Mouse (Mus musculus) lung, postnatal 0 days (tissue): Measurements from ENCODE around the gene Gm8356. TPM values are rescaled to one million over a fixed set of nuclear protein-coding genes. Genes with fewer than 3 reads are reported as not detected.
"Not testable (repeated sequence)": the region's sequence is repeated elsewhere in the genome, so short reads cannot be mapped to it uniquely, and the experiment has no call there.

Experiments used
- ATAC-seq: fragments of 200-750 bp; cut with Nextera tagmentation; 2 replicates; pipeline ENCODE4 v1.8.0; 2017; ENCODE audit warnings: moderate library complexity
- DNase-seq: peaks from one replicate; pipeline ENCODE4 v3.0.0-alpha.2; 2016; ENCODE audit warnings: low spot score
- H3K27ac ChIP-seq: fragments of 300-500 bp; sonication (generic); 2 replicates; pipeline ENCODE4 v1.5.1; 2014; ENCODE audit warnings: antibody characterized with exemption, mild to moderate bottlenecking, low read length, mixed read lengths
- H3K27me3 ChIP-seq: fragments of 300-500 bp; sonication (generic); replicated peaks from 2 replicates; pipeline ENCODE4 v1.6.1; 2014; ENCODE audit warnings: low read length, mixed read lengths; ENCODE audit not compliant: insufficient read depth
- H3K36me3 ChIP-seq: fragments of 300-500 bp; sonication (generic); 2 replicates; pipeline ENCODE4 v1.6.1; 2014; ENCODE audit warnings: low read length, mixed read lengths; ENCODE audit not compliant: insufficient read depth
- H3K4me1 ChIP-seq: fragments of 300-500 bp; sonication (generic); 2 replicates; pipeline ENCODE4 v1.6.1; 2014; ENCODE audit warnings: antibody characterized with exemption, low read depth, low read length, mixed read lengths; ENCODE audit not compliant: insufficient read depth
- H3K4me2 ChIP-seq: fragments of 300-500 bp; sonication (generic); replicated peaks from 2 replicates; pipeline ENCODE4 v1.6.1; 2014; ENCODE audit warnings: low read depth, mild to moderate bottlenecking, low read length, moderate library complexity, mixed read lengths
- H3K4me3 ChIP-seq: fragments of 300-500 bp; sonication (generic); 2 replicates; pipeline ENCODE4 v1.5.1; 2014; ENCODE audit warnings: low read depth, low read length
- H3K9ac ChIP-seq: fragments of 300-500 bp; sonication (generic); replicated peaks from 2 replicates; pipeline ENCODE4 v1.6.1; 2014; ENCODE audit warnings: low read depth, mild to moderate bottlenecking
- H3K9me3 ChIP-seq: fragments of 300-500 bp; sonication (generic); 2 replicates; pipeline ENCODE4 v1.6.1; 2016; ENCODE audit warnings: low read length, mixed read lengths
- WGBS: fragments of 180-500 bp; shearing (Covaris S2); extraction: QIAGEN DNeasy Blood & Tissue Kit; methylation state at CpG from one replicate; pipeline ENCODE4 v1.1.7; 2014; 5-methylcytosine and 5-hydroxymethylcytosine counted together
- polyA plus RNA-seq: library from polyadenylated mRNA; unstranded; fragments of >200 nt; fragmentation: Nextera tagmentation; extraction: Ambion mirVana; gene quantifications from 2 replicates; pipeline ENCODE4 v1.2.1, GENCODE M21; 2015

Gene Gm8356
- not detected in 2 replicates for polyA plus RNA-seq

DNA sequence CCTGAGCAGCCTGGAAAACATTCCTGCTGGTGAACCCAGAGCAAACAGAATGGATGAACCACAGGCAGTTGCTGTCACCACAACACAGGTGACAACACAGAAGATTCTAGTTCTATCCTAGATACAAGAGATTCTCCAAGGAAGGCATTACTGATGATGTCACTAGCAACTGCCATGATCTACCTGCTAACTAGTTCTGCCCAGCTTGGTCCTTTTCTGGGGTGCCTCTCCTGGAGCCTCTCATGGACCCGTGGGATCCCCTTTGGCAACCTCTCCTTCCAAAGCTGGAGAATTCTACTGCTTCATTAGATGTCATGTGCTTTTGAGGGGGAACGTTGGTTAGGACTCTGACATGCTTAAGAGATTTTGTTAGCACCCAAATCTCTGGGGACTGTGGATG, at the start of gene Gm8356:
TSS of gene Gm8356 (minus strand) at position 101 of the 400 bp plus-strand sequence.
- not testable (repeated sequence) for H3K36me3 ChIP-seq, ATAC-seq, DNase-seq, H3K4me1 ChIP-seq, H3K4me2 ChIP-seq, H3K9ac ChIP-seq, H3K4me3 ChIP-seq, H3K27me3 ChIP-seq, H3K27ac ChIP-seq, H3K9me3 ChIP-seq
- no CpG with 5 or more reads among the region's 2 CpGs for WGBS

DNA sequence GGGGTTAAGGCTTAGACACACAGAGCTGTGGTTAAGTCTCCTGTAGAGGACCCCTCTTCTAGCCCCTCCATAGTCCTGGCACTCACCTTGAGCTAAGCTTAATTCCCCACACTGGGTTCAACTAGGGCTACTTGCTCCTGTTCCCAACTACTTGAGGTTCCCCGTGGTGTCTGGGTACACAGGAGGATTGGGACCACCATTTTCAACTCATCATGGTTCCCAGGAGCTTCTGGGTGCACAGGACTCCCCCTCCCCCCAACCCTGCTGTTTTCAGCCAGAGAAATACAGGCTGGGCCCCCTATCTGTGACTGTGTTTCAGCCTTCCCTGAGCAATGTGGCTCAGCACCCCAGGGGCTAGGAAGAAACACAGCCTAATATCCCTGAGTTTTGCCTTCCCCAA, 50.8 kb downstream of the Gm8356 start:
- not testable (repeated sequence) for H3K27ac ChIP-seq, H3K9me3 ChIP-seq, H3K27me3 ChIP-seq, DNase-seq, H3K4me2 ChIP-seq, H3K9ac ChIP-seq, ATAC-seq, H3K36me3 ChIP-seq, H3K4me3 ChIP-seq, H3K4me1 ChIP-seq
- WGBS: 26% methylated on average over 1 of the region's 1 CpGs

DNA sequence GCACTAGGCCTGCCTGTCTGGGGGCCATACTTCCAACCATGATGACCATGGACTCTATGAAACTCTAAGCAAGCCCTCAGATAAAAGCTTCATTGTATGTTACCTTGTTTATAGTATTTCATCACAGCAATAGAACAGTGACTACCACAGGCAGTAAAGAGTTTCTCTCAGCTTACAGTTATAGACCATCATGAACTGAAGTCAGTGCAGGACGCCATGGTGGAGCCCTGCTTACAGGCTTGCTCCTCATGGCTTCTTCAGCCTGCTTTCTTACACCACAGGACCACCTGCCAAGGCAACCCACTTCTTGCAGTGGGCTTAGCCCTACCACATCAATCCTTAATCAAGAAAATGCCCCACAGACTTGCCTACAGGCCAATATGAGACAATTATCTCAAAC, 51.5 kb downstream of the Gm8356 start:
- H3K4me1 ChIP-seq, H3K27ac ChIP-seq, H3K4me2 ChIP-seq, H3K36me3 ChIP-seq, H3K4me3 ChIP-seq, H3K27me3 ChIP-seq, H3K9me3 ChIP-seq, DNase-seq, H3K9ac ChIP-seq, ATAC-seq: not testable (repeated sequence)
- no CpG with 5 or more reads among the region's 1 CpGs for WGBS

DNA sequence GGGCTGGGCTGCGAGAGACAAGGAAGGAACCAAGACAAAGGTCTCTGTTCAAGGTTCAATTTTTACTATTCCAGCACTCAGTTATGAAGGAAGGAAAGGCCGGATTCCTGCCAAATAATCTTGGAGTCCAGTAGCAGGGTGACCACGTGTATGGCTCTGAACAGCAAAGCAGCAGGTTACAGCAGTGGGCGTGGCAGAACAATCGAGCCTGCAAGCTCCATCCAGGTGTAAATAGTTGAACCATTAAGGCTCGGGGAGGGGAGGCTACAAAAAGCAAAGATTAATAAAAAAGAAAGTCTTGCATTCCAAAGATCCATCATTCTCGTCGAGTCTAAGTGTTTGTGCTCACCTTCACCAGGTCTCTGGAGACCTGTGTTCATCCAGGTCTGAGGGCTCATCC, 55.0 kb downstream of the Gm8356 start:
- not testable (repeated sequence) for ATAC-seq, H3K4me3 ChIP-seq, H3K36me3 ChIP-seq, H3K4me1 ChIP-seq, H3K27me3 ChIP-seq, H3K9me3 ChIP-seq, H3K27ac ChIP-seq, H3K9ac ChIP-seq, H3K4me2 ChIP-seq
- DNase-seq: peak; percentile 3
- WGBS: 68% methylated on average over 7 of the region's 8 CpGs

Other genes starting within 250 kb of the Gm8356 start
- gene Gm21103, start 232.4 kb downstream of the Gm8356 start, polyA plus RNA-seq: not detected in 2 replicates
- gene Gm3618, start 193.6 kb downstream of the Gm8356 start, polyA plus RNA-seq: not detected in 2 replicates
- not detected in 2 replicates for gene Gm16440, start 147.0 kb downstream of the Gm8356 start, polyA plus RNA-seq
- 0.20 TPM in 1 of 2 replicates, not detected in the other for gene Gm3591, start 124.8 kb downstream of the Gm8356 start, polyA plus RNA-seq
- gene Gm3594, start 92.7 kb downstream of the Gm8356 start, polyA plus RNA-seq: not detected in 2 replicates
- gene Gm3629, start 53.3 kb upstream of the Gm8356 start, polyA plus RNA-seq: 0.17 TPM in 1 of 2 replicates, not detected in the other
- gene Gm3460, start 85.1 kb upstream of the Gm8356 start, polyA plus RNA-seq: not detected in 2 replicates
- gene Gm10251, start 146.9 kb upstream of the Gm8356 start, polyA plus RNA-seq: not detected in 2 replicates
- gene Gm8050, start 183.0 kb upstream of the Gm8356 start, polyA plus RNA-seq: not detected in 2 replicates
- gene Gm3636, start 205.0 kb upstream of the Gm8356 start, polyA plus RNA-seq: 0.92 and 1.2 TPM in 2 replicates
- gene Gm8362, start 237.1 kb upstream of the Gm8356 start, polyA plus RNA-seq: not detected in 2 replicates